Mouse (Mus musculus) stomach, postnatal 0 days (tissue): ENCODE results near the gene Drosha.

Experiments used
- CTCF ChIP-seq: IDR thresholded peaks from 2 replicates; pipeline ENCODE4 v1.5.1; 2016; ENCODE audit warnings: antibody characterized with exemption, low read depth, mild to moderate bottlenecking, moderate library complexity
- EP300 ChIP-seq: optimal IDR thresholded peaks from 2 replicates; pipeline ENCODE3; 2016; ENCODE audit warnings: antibody characterized with exemption

DNA sequence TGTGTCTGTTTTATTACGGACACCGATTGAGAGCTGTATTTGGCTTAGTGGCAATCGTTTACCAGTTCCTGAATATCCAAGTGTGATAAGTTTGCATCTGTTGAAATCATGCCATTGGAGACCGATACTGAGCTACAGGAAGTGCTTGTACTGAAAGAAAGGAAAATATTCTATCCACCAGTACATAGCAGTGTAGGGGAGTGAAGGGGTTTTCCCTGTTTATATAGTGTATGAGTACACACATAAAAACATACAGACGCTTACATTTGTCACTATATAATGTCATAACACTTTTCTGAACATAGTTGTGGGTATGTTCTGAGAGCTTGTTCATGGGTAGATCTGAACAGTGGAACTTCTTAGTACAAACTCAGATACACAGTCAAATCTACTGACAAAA lies 106.9 kb downstream of the Drosha start:
- TF ChIP-seq CTCF (no peak), EP300 (no peak)
